Mouse (Mus musculus): ENCODE measurements around the gene Sec14l1. TPM values are rescaled to one million over a fixed set of nuclear protein-coding genes. Genes with fewer than 3 reads are reported as not detected.

Gene Sec14l1
- polyA plus RNA-seq, 1 experiment, result 49.1 TPM

GRCm38 (mm10) chr11:117120285-117121163 is 5.6 kb downstream of the Sec14l1 start:
- Histone ChIP-seq H3K4me3 (ENCODE audit: insufficient read depth, low read depth, low read length) (no peak overlapping the region), H3K27ac (ENCODE audit: insufficient read depth, low read depth, low read length) (peak overlapping the region; percentile 14), H3K27me3 (replicated peaks; ENCODE audit: control insufficient read depth, insufficient read depth, low read length) (no peaks in the 10 kb centered on the region), H3K4me1 (ENCODE audit: control insufficient read depth, insufficient read depth, low read length) (peaks cover 38% of the 10 kb centered on the region), H3K36me3 (ENCODE audit: control insufficient read depth, insufficient read depth, low read length) (no peaks in the 10 kb centered on the region)
- no peak for DNase-seq
- WGBS, result 36% methylated on average over 20 of the region's 20 CpGs
- TF ChIP-seq CTCF (conservative IDR thresholded peaks at IDR 0.05; ENCODE audit: insufficient read depth, insufficient read length, low read depth, low read length) (no peak), POLR2A (IDR thresholded peaks at IDR 0.05; ENCODE audit: low read depth, low read length) (no peak)

GRCm38 (mm10) chr11:117121164-117121535 is 6.2 kb downstream of the Sec14l1 start:
- no peaks in the 10 kb centered on the region for H3K36me3 ChIP-seq (ENCODE audit: control insufficient read depth, insufficient read depth, low read length)
- H3K4me1 ChIP-seq (ENCODE audit: control insufficient read depth, insufficient read depth, low read length), result peaks cover 38% of the 10 kb centered on the region
- no peak overlapping the region for H3K4me3 ChIP-seq (ENCODE audit: insufficient read depth, low read depth, low read length)
- H3K27ac ChIP-seq (ENCODE audit: insufficient read depth, low read depth, low read length), result 0 out of 2 replicates have a peak overlapping the region, but pooled peaks have one; percentile 14
- DNase-seq, result peak; percentile 63
- H3K27me3 ChIP-seq (replicated peaks; ENCODE audit: control insufficient read depth, insufficient read depth, low read length), result no peaks in the 10 kb centered on the region
- 31% methylated on average over 11 of the region's 11 CpGs for WGBS
- no peak for TF ChIP-seq CTCF (conservative IDR thresholded peaks at IDR 0.05; ENCODE audit: insufficient read depth, insufficient read length, low read depth, low read length)
- TF ChIP-seq POLR2A (IDR thresholded peaks at IDR 0.05; ENCODE audit: low read depth, low read length), result no peak

- WGBS, result 83% methylated on average over 6 of the region's 6 CpGs
- TF ChIP-seq POLR2A (IDR thresholded peaks at IDR 0.05; ENCODE audit: low read depth, low read length), result no peak
- TF ChIP-seq CTCF (conservative IDR thresholded peaks at IDR 0.05; ENCODE audit: insufficient read depth, insufficient read length, low read depth, low read length), result no peak
- no peaks in the 10 kb centered on the region for H3K27me3 ChIP-seq (replicated peaks; ENCODE audit: control insufficient read depth, insufficient read depth, low read length)
- DNase-seq, result no peak
- no peak overlapping the region for H3K27ac ChIP-seq (ENCODE audit: insufficient read depth, low read depth, low read length)
- peaks cover 38% of the 10 kb centered on the region for H3K4me1 ChIP-seq (ENCODE audit: control insufficient read depth, insufficient read depth, low read length)
- no peak overlapping the region for H3K4me3 ChIP-seq (ENCODE audit: insufficient read depth, low read depth, low read length)
- H3K36me3 ChIP-seq (ENCODE audit: control insufficient read depth, insufficient read depth, low read length), result no peaks in the 10 kb centered on the region
These were observed 7.0 kb downstream of the Sec14l1 start for GRCm38 (mm10) chr11:117121954-117122353.

- no peak for DNase-seq
- no peak overlapping the region for H3K4me3 ChIP-seq (ENCODE audit: insufficient read depth, low read depth, low read length)
- H3K27ac ChIP-seq (ENCODE audit: insufficient read depth, low read depth, low read length), result no peak overlapping the region
- WGBS, result 72% methylated on average over 17 of the region's 17 CpGs
- no peaks in the 10 kb centered on the region for H3K36me3 ChIP-seq (ENCODE audit: control insufficient read depth, insufficient read depth, low read length)
- no peak for TF ChIP-seq POLR2A (IDR thresholded peaks at IDR 0.05; ENCODE audit: low read depth, low read length)
- TF ChIP-seq CTCF (conservative IDR thresholded peaks at IDR 0.05; ENCODE audit: insufficient read depth, insufficient read length, low read depth, low read length), result no peak
- H3K4me1 ChIP-seq (ENCODE audit: control insufficient read depth, insufficient read depth, low read length), result peaks cover 47% of the 10 kb centered on the region
- no peaks in the 10 kb centered on the region for H3K27me3 ChIP-seq (replicated peaks; ENCODE audit: control insufficient read depth, insufficient read depth, low read length)
These were observed 8.6 kb downstream of the Sec14l1 start for GRCm38 (mm10) chr11:117123418-117124085.

- WGBS, result 45% methylated on average over 10 of the region's 10 CpGs
- Histone ChIP-seq H3K4me3 (ENCODE audit: insufficient read depth, low read depth, low read length) (no peak overlapping the region), H3K4me1 (ENCODE audit: control insufficient read depth, insufficient read depth, low read length) (peaks cover 40% of the 10 kb centered on the region), H3K36me3 (ENCODE audit: control insufficient read depth, insufficient read depth, low read length) (no peaks in the 10 kb centered on the region), H3K27me3 (replicated peaks; ENCODE audit: control insufficient read depth, insufficient read depth, low read length) (no peaks in the 10 kb centered on the region), H3K27ac (ENCODE audit: insufficient read depth, low read depth, low read length) (no peak overlapping the region)
- no peak for TF ChIP-seq CTCF (conservative IDR thresholded peaks at IDR 0.05; ENCODE audit: insufficient read depth, insufficient read length, low read depth, low read length)
- TF ChIP-seq POLR2A (IDR thresholded peaks at IDR 0.05; ENCODE audit: low read depth, low read length), result no peak
- no peak for DNase-seq
These were observed 9.6 kb downstream of the Sec14l1 start for GRCm38 (mm10) chr11:117124539-117124938.

GRCm38 (mm10) chr11:117127250-117127837 is 12.4 kb downstream of the Sec14l1 start:
- DNase-seq, result no peak
- 51% methylated on average over 13 of the region's 13 CpGs for WGBS
- TF ChIP-seq POLR2A (IDR thresholded peaks at IDR 0.05; ENCODE audit: low read depth, low read length) (no peak), CTCF (conservative IDR thresholded peaks at IDR 0.05; ENCODE audit: insufficient read depth, insufficient read length, low read depth, low read length) (no peak)
- no peaks in the 10 kb centered on the region for H3K27me3 ChIP-seq (replicated peaks; ENCODE audit: control insufficient read depth, insufficient read depth, low read length)
- no peak overlapping the region for H3K4me3 ChIP-seq (ENCODE audit: insufficient read depth, low read depth, low read length)
- H3K4me1 ChIP-seq (ENCODE audit: control insufficient read depth, insufficient read depth, low read length), result peaks cover 28% of the 10 kb centered on the region
- H3K27ac ChIP-seq (ENCODE audit: insufficient read depth, low read depth, low read length), result no peak overlapping the region
- H3K36me3 ChIP-seq (ENCODE audit: control insufficient read depth, insufficient read depth, low read length), result no peaks in the 10 kb centered on the region

Data from kidney, adult 2 months (tissue).